Mouse (Mus musculus) embryonic stem cell, embryonic (primary cell): ENCODE data around the gene Snx14.

Experiments
- CTCF ChIA-PET, 4 experiments: fragments of 300-600 bp in 2 of 4; fragments of 350-600 bp in 2 of 4; sonication (Branson Sonifier 250); formaldehyde crosslinking; loops; one replicate each; lab custom pipeline; 2022; ENCODE audit warnings: inconsistent platforms in 2 of 4; lab: Charles Lee
- POLR2A ChIA-PET, 4 experiments: fragments of 300-600 bp in 2 of 4; fragments of 350-600 bp in 2 of 4; sonication (Branson Sonifier 250); formaldehyde crosslinking; loops; one replicate each; lab custom pipeline; 2022; ENCODE audit warnings: antibody characterized with exemption in 4 of 4, inconsistent platforms in 1 of 4; lab: Charles Lee

Snx14 gene

GRCm38 (mm10) chr9:88409978-88410377, 28.8 kb downstream of the Snx14 start:
- POLR2A ChIA-PET = interaction anchor here in 1 of 4 experiments (0.9 kb wide), 1 partner anchor 73 kb away, joined by 3 read pairs; no protein-coding TSS in a partner anchor
- CTCF ChIA-PET = no interaction called here

- ChIA-PET POLR2A (interaction anchor here in 1 of 4 experiments (0.6 kb wide), 1 partner anchor 17 kb away, joined by 6 read pairs; no protein-coding TSS in a partner anchor), CTCF (interaction anchor here in 1 of 4 experiments (0.6 kb wide), 1 partner anchor 15 kb away, joined by 3 read pairs; no protein-coding TSS in a partner anchor)
Observed at GRCm38 (mm10) chr9:88404515-88404914, 34.2 kb downstream of the Snx14 start.

- POLR2A ChIA-PET = interaction anchor here in 2 of 4 experiments (0.6 to 0.7 kb wide), 2 partner anchors 16 to 105 kb away, joined by 5 to 6 read pairs; no protein-coding TSS in a partner anchor
- CTCF ChIA-PET = interaction anchor here in 1 of 4 experiments (0.6 kb wide), 1 partner anchor 15 kb away, joined by 3 read pairs; no protein-coding TSS in a partner anchor
Observed at GRCm38 (mm10) chr9:88404088-88404487, 34.7 kb downstream of the Snx14 start.

- CTCF ChIA-PET = interaction anchor here (0.5 to 2.3 kb wide), 5 partner anchors 58 to 157 kb away, joined by 3 to 22 read pairs (median 5); no protein-coding TSS in a partner anchor
Observed at GRCm38 (mm10) chr9:88398461-88398860, 40.3 kb downstream of the Snx14 start.

GRCm38 (mm10) chr9:88394852-88395251, 43.9 kb downstream of the Snx14 start:
- ChIA-PET CTCF (interaction anchor here in 1 of 4 experiments (0.5 kb wide), 1 partner anchor 21 kb away, joined by 3 read pairs; no protein-coding TSS in a partner anchor), POLR2A (no interaction called here)

More at GRCm38 (mm10) chr9:88398461-88398860, 40.3 kb downstream of the Snx14 start:
- POLR2A ChIA-PET = interaction anchor here in 2 of 4 experiments (0.5 to 1.7 kb wide), 8 partner anchors 10 to 84 kb away, joined by 3 to 7 read pairs (median 4); no protein-coding TSS in a partner anchor

GRCm38 (mm10) chr9:88388826-88389225, 49.9 kb downstream of the Snx14 start:
- CTCF ChIA-PET = interaction anchor here (0.7 to 2.4 kb wide), 6 partner anchors 11 to 148 kb away, joined by 3 to 9 read pairs (median 3); partner anchors contain the start of gene Syncrip (in 1 of the 4)

GRCm38 (mm10) chr9:88380542-88380941, 58.2 kb downstream of the Snx14 start:
- CTCF ChIA-PET = no interaction called here
- POLR2A ChIA-PET = interaction anchor here in 3 of 4 experiments (0.6 to 1.0 kb wide), 4 partner anchors 10 to 493 kb away, joined by 3 to 6 read pairs (median 4); partner anchors contain the start of gene Syncrip (in 1 of the 3)

More at GRCm38 (mm10) chr9:88388826-88389225, 49.9 kb downstream of the Snx14 start:
- POLR2A ChIA-PET = interaction anchor here in 3 of 4 experiments (0.5 to 2.2 kb wide), 6 partner anchors 9 to 302 kb away, joined by 3 to 7 read pairs (median 3); no protein-coding TSS in a partner anchor

- CTCF ChIA-PET = no interaction called here
Observed at GRCm38 (mm10) chr9:88380076-88380475, 58.7 kb downstream of the Snx14 start.

GRCm38 (mm10) chr9:88379057-88379456, 59.7 kb downstream of the Snx14 start:
- ChIA-PET POLR2A (interaction anchor here in 1 of 4 experiments (0.7 kb wide), 1 partner anchor 24 kb away, joined by 3 read pairs; no protein-coding TSS in a partner anchor), CTCF (no interaction called here)

More at GRCm38 (mm10) chr9:88380076-88380475, 58.7 kb downstream of the Snx14 start:
- POLR2A ChIA-PET = no interaction called here

GRCm38 (mm10) chr9:88377483-88377882, 61.3 kb downstream of the Snx14 start:
- CTCF ChIA-PET = no interaction called here
- POLR2A ChIA-PET = interaction anchor here in 2 of 4 experiments (0.6 to 0.9 kb wide), 2 partner anchors 16 to 142 kb away, joined by 3 read pairs; no protein-coding TSS in a partner anchor

GRCm38 (mm10) chr9:88373001-88373400, 65.8 kb downstream of the Snx14 start:
- ChIA-PET CTCF (interaction anchor here in 2 of 4 experiments (0.8 to 0.9 kb wide), 2 partner anchors 121 to 131 kb away, joined by 3 read pairs; no protein-coding TSS in a partner anchor), POLR2A (interaction anchor here in 2 of 4 experiments (0.7 to 2.5 kb wide), 11 partner anchors 9 to 150 kb away, joined by 3 to 10 read pairs (median 3); partner anchors contain the start of gene Syncrip (in 1 of the 2))

GRCm38 (mm10) chr9:88371201-88371600, 67.6 kb downstream of the Snx14 start:
- ChIA-PET POLR2A (interaction anchor here in 1 of 4 experiments (1.0 kb wide), 1 partner anchor 151 kb away, joined by 4 read pairs; no protein-coding TSS in a partner anchor), CTCF (no interaction called here)

GRCm38 (mm10) chr9:88369666-88370065, 69.1 kb downstream of the Snx14 start:
- ChIA-PET CTCF (no interaction called here), POLR2A (no interaction called here)

- ChIA-PET POLR2A (no interaction called here), CTCF (no interaction called here)
Observed at GRCm38 (mm10) chr9:88368476-88368875, 70.3 kb downstream of the Snx14 start.

GRCm38 (mm10) chr9:88367751-88368150, 71.0 kb downstream of the Snx14 start:
- POLR2A ChIA-PET = interaction anchor here in 1 of 4 experiments (0.5 kb wide), 1 partner anchor 30 kb away, joined by 4 read pairs; no protein-coding TSS in a partner anchor
- CTCF ChIA-PET = no interaction called here

GRCm38 (mm10) chr9:88367322-88367721, 71.4 kb downstream of the Snx14 start:
- CTCF ChIA-PET = no interaction called here
- POLR2A ChIA-PET = interaction anchor here in 1 of 4 experiments (0.5 kb wide), 1 partner anchor 30 kb away, joined by 4 read pairs; no protein-coding TSS in a partner anchor

- ChIA-PET CTCF (interaction anchor here in 1 of 4 experiments (0.9 kb wide), 1 partner anchor 125 kb away, joined by 3 read pairs; no protein-coding TSS in a partner anchor), POLR2A (interaction anchor here in 1 of 4 experiments (0.7 kb wide), 1 partner anchor 131 kb away, joined by 3 read pairs; no protein-coding TSS in a partner anchor)
Observed at GRCm38 (mm10) chr9:88366819-88367218, 71.9 kb downstream of the Snx14 start.

- POLR2A ChIA-PET = interaction anchor here in 1 of 4 experiments (0.7 kb wide), 1 partner anchor 131 kb away, joined by 3 read pairs; no protein-coding TSS in a partner anchor
- CTCF ChIA-PET = interaction anchor here in 1 of 4 experiments (0.9 kb wide), 1 partner anchor 125 kb away, joined by 3 read pairs; no protein-coding TSS in a partner anchor
Observed at GRCm38 (mm10) chr9:88366308-88366707, 72.5 kb downstream of the Snx14 start.

- POLR2A ChIA-PET = interaction anchor here in 1 of 4 experiments (1.2 to 2.1 kb wide), 2 partner anchors 19 to 35 kb away, joined by 3 to 7 read pairs; no protein-coding TSS in a partner anchor
- CTCF ChIA-PET = interaction anchor here in 2 of 4 experiments (0.7 to 1.4 kb wide), 2 partner anchors 183 to 1705 kb away, joined by 3 to 4 read pairs; no protein-coding TSS in a partner anchor
Observed at GRCm38 (mm10) chr9:88363102-88363501, 75.7 kb downstream of the Snx14 start.
